Mouse (Mus musculus) CH12.LX (cell line): ENCODE data around the gene Rap1a. TPM values are rescaled to one million over a fixed set of nuclear protein-coding genes. Genes with fewer than 3 reads are reported as not detected.

Experiments used
- DNase-seq: peaks from one replicate; pipeline ENCODE4 v3.0.0-alpha.2; 2013; ENCODE audit errors: extremely low read depth
- H3K27ac ChIP-seq: 2 replicates; pipeline ENCODE4 v1.5.1; 2012; ENCODE audit warnings: low read depth, mild to moderate bottlenecking, control low read depth, moderate library complexity; ENCODE audit not compliant: insufficient read depth
- H3K27me3 ChIP-seq: replicated peaks from 2 replicates; pipeline ENCODE3; 2012; ENCODE audit warnings: inconsistent platforms
- H3K36me3 ChIP-seq, 2 experiments: replicated peaks in 1 of 2; 2 replicates each; pipeline versions ENCODE3 to v1.6.1; 2012; ENCODE audit warnings: inconsistent platforms in 1 of 2, low read length in 1 of 2, mild to moderate bottlenecking in 1 of 2, mixed read lengths in 1 of 2, moderate library complexity in 1 of 2; ENCODE audit not compliant: control insufficient read depth in 1 of 2, insufficient read depth in 1 of 2
- H3K4me1 ChIP-seq, 2 experiments: 2 replicates each; pipeline ENCODE4 v1.6.1; 2012; ENCODE audit warnings: inconsistent platforms in 1 of 2, moderate library complexity in 1 of 2; ENCODE audit not compliant: insufficient read depth in 2 of 2, control insufficient read depth in 1 of 2
- H3K4me2 ChIP-seq: 2 replicates; pipeline ENCODE4 v1.6.1; 2012; ENCODE audit warnings: low read depth, mild to moderate bottlenecking, control low read depth; ENCODE audit not compliant: poor library complexity, insufficient read depth, severe bottlenecking
- H3K4me3 ChIP-seq, 3 experiments: fragments of 150-350 bp in 1 of 3; sonication (generic) in 1 of 3; replicated peaks in 1 of 3; 2 replicates each; pipeline versions ENCODE3 to v1.5.1; 2011 to 2012; ENCODE audit warnings: low read depth in 2 of 3, low read length in 2 of 3, mild to moderate bottlenecking in 2 of 3, moderate library complexity in 2 of 3, control low read depth in 1 of 3, improper control_type of control experiment in 1 of 3, inconsistent platforms in 1 of 3, mixed read lengths in 1 of 3; ENCODE audit not compliant: poor library complexity in 1 of 3
- H3K79me2 ChIP-seq: replicated peaks from 2 replicates; pipeline ENCODE4 v1.6.1; 2012; ENCODE audit warnings: mild to moderate bottlenecking, moderate library complexity; ENCODE audit not compliant: control insufficient read depth, poor library complexity, insufficient read depth, severe bottlenecking; ENCODE audit errors: extremely low read depth
- H3K9ac ChIP-seq: 2 replicates; pipeline ENCODE4 v1.6.1; 2012; ENCODE audit warnings: low read depth, mild to moderate bottlenecking, control low read depth, moderate library complexity; ENCODE audit not compliant: insufficient read depth
- H3K9me3 ChIP-seq: replicated peaks from 2 replicates; pipeline ENCODE3; 2012; ENCODE audit warnings: low read length, inconsistent platforms, mixed read lengths
- BHLHE40 ChIP-seq: IDR thresholded peaks from 2 replicates; pipeline ENCODE4 v1.6.1; 2011; ENCODE audit warnings: mild to moderate bottlenecking, low read depth, low read length, improper control_type of control experiment
- CHD1 ChIP-seq: IDR thresholded peaks from 2 replicates; pipeline ENCODE4 v1.6.1; 2012; ENCODE audit warnings: low read depth, low read length, improper control_type of control experiment, inconsistent platforms
- CHD2 ChIP-seq: IDR thresholded peaks from 2 replicates; pipeline ENCODE4 v1.6.1; 2011; ENCODE audit warnings: low read length, improper control_type of control experiment
- CTCF ChIP-seq, 2 experiments: IDR thresholded peaks in 1 of 2; conservative IDR thresholded peaks in 1 of 2; 2 replicates each; pipeline ENCODE4 v1.5.1; 2011 to 2012; ENCODE audit warnings: low read depth in 2 of 2, low read length in 2 of 2, improper control_type of control experiment in 1 of 2, inconsistent platforms in 1 of 2, mild to moderate bottlenecking in 1 of 2, moderate library complexity in 1 of 2
- E2F4 ChIP-seq: IDR thresholded peaks from 2 replicates; pipeline ENCODE4 v1.6.1; 2011; ENCODE audit warnings: low read depth, low read length, improper control_type of control experiment; ENCODE audit not compliant: insufficient replicate concordance
- ELF1 ChIP-seq: IDR thresholded peaks from 2 replicates; pipeline ENCODE4 v1.6.1; 2014; ENCODE audit warnings: low read depth, mild to moderate bottlenecking, inconsistent platforms, low read length, improper control_type of control experiment
- EP300 ChIP-seq: IDR thresholded peaks from 2 replicates; pipeline ENCODE4 v1.6.1; 2011; ENCODE audit warnings: low read length, improper control_type of control experiment
- ETS1 ChIP-seq: conservative IDR thresholded peaks from 2 replicates; pipeline ENCODE4 v1.6.1; 2012; ENCODE audit warnings: low read depth, mild to moderate bottlenecking, inconsistent platforms, low read length, improper control_type of control experiment, moderate library complexity
- GABPA ChIP-seq: IDR thresholded peaks from 2 replicates; pipeline ENCODE4 v1.6.1; 2012; ENCODE audit warnings: low read depth, low read length, improper control_type of control experiment, inconsistent platforms; ENCODE audit not compliant: insufficient replicate concordance
- JUN ChIP-seq: IDR thresholded peaks from 2 replicates; pipeline ENCODE4 v1.6.1; 2011; ENCODE audit warnings: low read depth, mild to moderate bottlenecking, low read length, improper control_type of control experiment, moderate library complexity; ENCODE audit not compliant: insufficient read depth
- KAT2A ChIP-seq: IDR thresholded peaks from 2 replicates; pipeline ENCODE4 v1.6.1; 2012; ENCODE audit warnings: low read length, improper control_type of control experiment, inconsistent platforms; ENCODE audit not compliant: insufficient replicate concordance
- MAFK ChIP-seq: IDR thresholded peaks from 2 replicates; pipeline ENCODE4 v1.6.1; 2011; ENCODE audit warnings: low read length, improper control_type of control experiment; ENCODE audit not compliant: insufficient replicate concordance
- MAX ChIP-seq: IDR thresholded peaks from 2 replicates; pipeline ENCODE4 v1.6.1; 2011; ENCODE audit warnings: low read length, improper control_type of control experiment
- MAZ ChIP-seq: IDR thresholded peaks from 2 replicates; pipeline ENCODE4 v1.6.1; 2012; ENCODE audit warnings: low read depth, mild to moderate bottlenecking, inconsistent platforms, low read length, improper control_type of control experiment, moderate library complexity
- MXI1 ChIP-seq: IDR thresholded peaks from 2 replicates; pipeline ENCODE4 v1.6.1; 2011; ENCODE audit warnings: mild to moderate bottlenecking, low read depth, low read length, improper control_type of control experiment
- NRF1 ChIP-seq: IDR thresholded peaks from 2 replicates; pipeline ENCODE4 v1.6.1; 2014; ENCODE audit warnings: low read depth, mild to moderate bottlenecking, inconsistent platforms, low read length, improper control_type of control experiment, moderate library complexity
- POLR2AphosphoS2 ChIP-seq: IDR thresholded peaks from 2 replicates; pipeline ENCODE4 v1.6.1; 2011; ENCODE audit warnings: low read depth, low read length, improper control_type of control experiment
- RAD21 ChIP-seq: IDR thresholded peaks from 2 replicates; pipeline ENCODE4 v1.6.1; 2011; ENCODE audit warnings: low read depth, mild to moderate bottlenecking, low read length, improper control_type of control experiment, moderate library complexity
- SMC3 ChIP-seq: IDR thresholded peaks from 2 replicates; pipeline ENCODE4 v1.6.1; 2011; ENCODE audit warnings: low read depth, low read length, improper control_type of control experiment
- TBP ChIP-seq: conservative IDR thresholded peaks from 2 replicates; pipeline ENCODE4 v1.6.1; 2011; ENCODE audit warnings: low read depth, low read length, improper control_type of control experiment
- ZNF384 ChIP-seq: IDR thresholded peaks from 2 replicates; pipeline ENCODE4 v1.6.1; 2012; ENCODE audit warnings: low read depth, low read length, improper control_type of control experiment, inconsistent platforms
- dilution Hi-C: fragments of 300-500 bp; cut with MboI; formaldehyde crosslinking; loops from 2 replicates; pipeline ENCODE4 v1.14.3; 2020; ENCODE audit warnings: low sequenced_read_pairs; ENCODE audit not compliant: extremely low pct_unique_long_range_greater_than_20kb, extremely low pct_ligation_motif_present
- in situ Hi-C: fragments of 300-500 bp; cut with MboI; formaldehyde crosslinking; loops from 3 replicates; pipeline ENCODE4 v1.14.3; 2019; ENCODE audit warnings: low sequenced_read_pairs, low pct_ligation_motif_present, low pct_unique_long_range_greater_than_20kb, mixed read lengths
- polyA plus RNA-seq: library from polyadenylated mRNA; unstranded; fragments of >175 nt; gene quantifications from 2 replicates; pipeline ENCODE4 v1.2.1, GENCODE M21; 2012; ENCODE audit warnings: low read depth; ENCODE audit not compliant: insufficient read length
- total RNA-seq, 2 experiments: library from RNA; depleted of rRNA; stranded (reverse); fragments of 300-350 nt in 1 of 2; fragments of >200 nt in 1 of 2; gene quantifications; 2 replicates each; pipeline ENCODE4 v1.2.3; 2012 to 2014

Gene Rap1a
- total and polyA plus RNA-seq, 3 experiments, result 63.3 to 250 (median 209) TPM

- Histone ChIP-seq H3K79me2 (peaks cover 4% of the 10 kb centered on the region), H3K4me2 (no peak overlapping the region), H3K9me3 (no peaks in the 10 kb centered on the region), H3K27me3 (peaks cover 6% of the 10 kb centered on the region), H3K27ac (no peak overlapping the region), H3K9ac (no peak overlapping the region), H3K4me3 (no peak overlapping the region), H3K4me1 (peaks cover 3 to 14% of the 10 kb centered on the region in 2 experiments; a peak in 2 of 4 replicates), H3K36me3 (peaks cover 6 to 13% of the 10 kb centered on the region in 2 experiments)
- TF ChIP-seq RAD21 (no peak), ZNF384 (no peak), ETS1 (no peak), MAFK (no peak), MXI1 (no peak)
- no peak for DNase-seq
- in situ Hi-C loops (no loop called here), dilution Hi-C loops (no loop called here)
Observed at GRCm38 (mm10) chr3:105707590-105707989, 93.5 kb downstream of the Rap1a start.

- TF ChIP-seq ELF1, result no peak
- no peak for TF ChIP-seq CTCF (conservative IDR thresholded peaks at IDR 0.05 in 1 of 2, IDR thresholded peaks at IDR 0.05 in 1 of 2; ENCODE audit: low read depth in 2 of 2, low read length in 2 of 2)
- TF ChIP-seq JUN, result no peak
- TF ChIP-seq ZNF384, result no peak
- no peak for TF ChIP-seq TBP
- TF ChIP-seq MXI1, result no peak
- TF ChIP-seq KAT2A, result no peak
- TF ChIP-seq POLR2AphosphoS2, result no peak
- TF ChIP-seq GABPA, result no peak
- TF ChIP-seq MAZ, result no peak
- no peak for TF ChIP-seq CHD2
- no peak for TF ChIP-seq BHLHE40
- no peak for TF ChIP-seq MAFK
- TF ChIP-seq ETS1, result no peak
- TF ChIP-seq E2F4, result no peak
- TF ChIP-seq SMC3, result no peak
- no peak for TF ChIP-seq CHD1
- TF ChIP-seq MAX, result no peak
- TF ChIP-seq EP300, result no peak
- no peak for TF ChIP-seq NRF1
- Histone ChIP-seq H3K4me2 (no peak overlapping the region), H3K4me1 (peaks cover 7 to 15% of the 10 kb centered on the region in 2 experiments; a peak in 3 of 4 replicates), H3K4me3 (no peak overlapping the region), H3K9me3 (no peaks in the 10 kb centered on the region), H3K9ac (no peak overlapping the region), H3K27ac (no peak overlapping the region), H3K79me2 (peaks cover 4% of the 10 kb centered on the region), H3K27me3 (peaks cover 7% of the 10 kb centered on the region), H3K36me3 (peaks cover 3 to 9% of the 10 kb centered on the region in 2 experiments)
- in situ Hi-C loops (no loop called here), dilution Hi-C loops (no loop called here)
- DNase-seq, result no peak
Observed at GRCm38 (mm10) chr3:105706366-105707020, 94.6 kb downstream of the Rap1a start.
